Mouse (Mus musculus) kidney, embryonic 16.5 days (tissue): ENCODE results near the gene C3. TPM values are rescaled to one million over a fixed set of nuclear protein-coding genes. Genes with fewer than 3 reads are reported as not detected.

Experiments used
- ATAC-seq: fragments of 200-750 bp; cut with Nextera tagmentation; 2 replicates; pipeline ENCODE4 v1.8.0; 2017; ENCODE audit warnings: moderate TSS enrichment; ENCODE audit not compliant: low FRiP score, low TSS enrichment
- H3K27ac ChIP-seq: fragments of 300-500 bp; sonication (generic); 2 replicates; pipeline ENCODE4 v1.5.1; 2014; ENCODE audit warnings: low read length
- H3K27me3 ChIP-seq: fragments of 300-500 bp; sonication (generic); 2 replicates; pipeline ENCODE4 v1.6.1; 2014; ENCODE audit warnings: low read length, control low read depth, mixed read lengths; ENCODE audit not compliant: insufficient read depth
- H3K36me3 ChIP-seq: fragments of 300-500 bp; sonication (generic); 2 replicates; pipeline ENCODE4 v1.6.1; 2014; ENCODE audit warnings: low read length, control low read depth, mixed read lengths; ENCODE audit not compliant: insufficient read depth
- H3K4me1 ChIP-seq: fragments of 300-500 bp; sonication (generic); 2 replicates; pipeline ENCODE4 v1.6.1; 2014; ENCODE audit warnings: low read length, control low read depth, mixed read lengths; ENCODE audit not compliant: insufficient read depth
- H3K4me2 ChIP-seq: fragments of 300-500 bp; sonication (generic); replicated peaks from 2 replicates; pipeline ENCODE4 v1.6.1; 2014; ENCODE audit warnings: low read depth, low read length
- H3K4me3 ChIP-seq: fragments of 300-500 bp; sonication (generic); 2 replicates; pipeline ENCODE4 v1.5.1; 2014; ENCODE audit warnings: mild to moderate bottlenecking, low read length
- H3K9ac ChIP-seq: fragments of 300-500 bp; sonication (generic); replicated peaks from 2 replicates; pipeline ENCODE4 v1.6.1; 2014; ENCODE audit warnings: low read length
- H3K9me3 ChIP-seq: fragments of 300-500 bp; sonication (generic); 2 replicates; pipeline ENCODE4 v1.6.1; 2016; ENCODE audit warnings: low read length, control low read depth
- WGBS: fragments of 180-500 bp; shearing (Covaris S2); extraction: QIAGEN DNeasy Blood & Tissue Kit; methylation state at CpG from one replicate; pipeline ENCODE4 v1.1.7; 2014; 5-methylcytosine and 5-hydroxymethylcytosine counted together
- polyA plus RNA-seq: library from polyadenylated mRNA; unstranded; fragments of >200 nt; fragmentation: Nextera tagmentation; extraction: Ambion mirVana; gene quantifications from 2 replicates; pipeline ENCODE4 v1.2.1, GENCODE M21; 2015

Gene C3
- polyA plus RNA-seq, 1 experiment from 2014 or later: 2.4 TPM

DNA sequence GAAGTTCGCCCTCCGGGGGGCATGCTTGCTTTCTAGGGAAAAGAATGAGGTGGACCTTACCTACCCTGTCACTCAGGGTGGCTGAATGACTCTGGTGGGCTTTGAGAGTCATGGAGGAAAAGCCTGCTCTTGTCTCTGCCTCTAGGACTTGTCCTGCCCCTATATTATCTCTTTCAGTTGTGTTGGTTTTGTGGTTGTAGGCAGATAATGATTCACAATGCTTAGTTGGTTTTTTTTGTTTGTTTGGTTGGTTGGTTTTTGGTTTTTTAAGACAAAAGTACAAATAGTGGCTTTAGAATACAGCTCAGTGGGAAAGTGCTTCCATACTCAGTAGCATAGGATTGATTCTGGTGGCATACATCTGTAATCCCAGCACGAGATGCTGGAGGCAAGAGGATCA, 937 bp upstream of the C3 start:
- Histone ChIP-seq H3K27me3 (peaks cover 6% of the 10 kb centered on the region; the same call in 1 of the 2 replicates), H3K36me3 (no peaks in the 10 kb centered on the region), H3K9ac (no peak overlapping the region), H3K4me2 (no peak overlapping the region), H3K9me3 (no peaks in the 10 kb centered on the region), H3K4me3 (no peak overlapping the region), H3K4me1 (0 out of 2 replicates have a peak, but pooled peaks cover 5% of the 10 kb centered on the region), H3K27ac (no peak overlapping the region)
- WGBS: 82% methylated on average over 3 of the region's 3 CpGs
- ATAC-seq: no peak

GRCm38 (mm10) chr17:57227468-57227867, 468 bp downstream of the C3 start:
- Histone ChIP-seq H3K27ac (no peak overlapping the region), H3K9me3 (no peaks in the 10 kb centered on the region), H3K27me3 (peaks cover 6% of the 10 kb centered on the region; the same call in 1 of the 2 replicates), H3K4me3 (no peak overlapping the region), H3K4me2 (no peak overlapping the region), H3K36me3 (no peaks in the 10 kb centered on the region), H3K9ac (no peak overlapping the region), H3K4me1 (0 out of 2 replicates have a peak, but pooled peaks cover 5% of the 10 kb centered on the region)
- WGBS: 93% methylated on average over 2 of the region's 2 CpGs
- no peak for ATAC-seq

GRCm38 (mm10) chr17:57223313-57223712, 4.6 kb downstream of the C3 start:
- no peak overlapping the region for H3K27ac ChIP-seq
- no peak overlapping the region for H3K4me3 ChIP-seq
- no peak overlapping the region for H3K9ac ChIP-seq
- no peaks in the 10 kb centered on the region for H3K4me1 ChIP-seq
- H3K36me3 ChIP-seq: no peaks in the 10 kb centered on the region
- peaks cover 6% of the 10 kb centered on the region; the same call in 1 of the 2 replicates for H3K27me3 ChIP-seq
- WGBS: 47% methylated on average over 9 of the region's 9 CpGs
- H3K9me3 ChIP-seq: no peaks in the 10 kb centered on the region
- no peak for ATAC-seq
- no peak overlapping the region for H3K4me2 ChIP-seq

GRCm38 (mm10) chr17:57221911-57222310, 6.0 kb downstream of the C3 start:
- H3K27ac ChIP-seq: no peak overlapping the region
- H3K9ac ChIP-seq: no peak overlapping the region
- peaks cover 6% of the 10 kb centered on the region; the same call in 1 of the 2 replicates for H3K27me3 ChIP-seq
- no peaks in the 10 kb centered on the region for H3K9me3 ChIP-seq
- H3K4me2 ChIP-seq: no peak overlapping the region
- no peaks in the 10 kb centered on the region for H3K36me3 ChIP-seq
- H3K4me1 ChIP-seq: no peaks in the 10 kb centered on the region
- H3K4me3 ChIP-seq: no peak overlapping the region
- 59% methylated on average over 4 of the region's 4 CpGs for WGBS
- no peak for ATAC-seq

DNA sequence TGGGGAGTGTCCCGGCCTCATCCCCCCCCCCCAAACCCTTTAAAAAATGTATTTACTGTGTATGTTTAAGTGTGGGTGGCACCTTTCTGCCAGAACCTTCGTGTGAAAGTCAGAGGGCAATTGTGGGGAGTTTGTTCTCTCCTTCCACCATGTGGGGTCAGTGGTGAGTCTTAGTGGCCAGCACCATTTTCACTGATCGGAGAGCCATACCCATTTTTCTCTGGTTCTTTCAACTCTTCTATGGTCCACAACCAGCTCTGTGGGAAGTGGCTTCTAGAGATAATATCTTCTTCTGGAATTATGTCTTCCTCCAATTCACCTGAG, 8.1 kb downstream of the C3 start:
- H3K27ac ChIP-seq: no peak overlapping the region
- no peak; the same call in 1 of the 2 replicates for ATAC-seq
- WGBS: 14% methylated on average over 3 of the region's 3 CpGs

DNA sequence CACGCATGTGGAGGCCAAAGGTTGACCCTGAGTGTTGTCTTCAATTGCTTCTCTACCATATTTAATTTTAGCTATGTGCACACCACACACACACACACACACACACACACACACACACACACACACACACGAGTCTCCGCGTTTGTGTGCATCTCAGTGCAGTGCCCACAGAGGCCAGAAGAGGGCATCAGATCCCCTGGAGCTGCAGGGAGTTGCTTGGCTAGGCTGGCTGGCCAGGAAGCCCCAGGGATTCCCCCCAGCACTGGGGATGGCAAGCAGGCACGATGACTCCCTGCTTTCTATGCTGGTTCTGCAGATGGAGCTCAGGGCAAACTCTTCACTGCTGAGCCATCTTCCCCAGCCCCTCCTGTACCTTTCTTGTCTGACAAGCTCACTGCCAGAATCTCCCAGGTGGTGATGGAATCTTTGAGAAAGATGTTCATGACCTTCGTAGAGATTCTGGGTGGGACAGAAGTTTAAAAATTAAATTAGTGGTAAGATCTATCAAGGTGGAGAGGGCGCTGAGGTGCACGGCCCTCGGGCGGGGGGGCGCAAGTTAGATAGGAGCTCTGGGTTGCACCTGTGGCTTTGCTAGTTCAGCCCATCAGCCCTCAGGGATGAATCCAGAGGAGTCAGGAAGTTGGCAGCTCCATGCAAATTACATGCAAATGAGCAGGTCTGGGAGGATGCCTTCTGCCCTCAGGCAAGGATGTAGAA, 8.6 kb downstream of the C3 start:
- Histone ChIP-seq H3K9me3 (no peaks in the 10 kb centered on the region), H3K4me3 (no peak overlapping the region), H3K9ac (no peak overlapping the region), H3K27ac (no peak overlapping the region), H3K4me2 (no peak overlapping the region), H3K4me1 (no peaks in the 10 kb centered on the region), H3K36me3 (no peaks in the 10 kb centered on the region), H3K27me3 (no peaks in the 10 kb centered on the region)
- 27% methylated on average over 11 of the region's 11 CpGs for WGBS
- peak; percentile 31; the same call in 1 of the 2 replicates for ATAC-seq

More for the DNA sequence above, 8.1 kb downstream of the C3 start:
- H3K27me3 ChIP-seq: peaks cover under 1% of the 10 kb centered on the region; the same call in 1 of the 2 replicates
- no peaks in the 10 kb centered on the region for H3K4me1 ChIP-seq
- no peak overlapping the region for H3K4me2 ChIP-seq
- no peaks in the 10 kb centered on the region for H3K9me3 ChIP-seq
- no peaks in the 10 kb centered on the region for H3K36me3 ChIP-seq
- no peak overlapping the region for H3K4me3 ChIP-seq
- no peak overlapping the region for H3K9ac ChIP-seq

DNA sequence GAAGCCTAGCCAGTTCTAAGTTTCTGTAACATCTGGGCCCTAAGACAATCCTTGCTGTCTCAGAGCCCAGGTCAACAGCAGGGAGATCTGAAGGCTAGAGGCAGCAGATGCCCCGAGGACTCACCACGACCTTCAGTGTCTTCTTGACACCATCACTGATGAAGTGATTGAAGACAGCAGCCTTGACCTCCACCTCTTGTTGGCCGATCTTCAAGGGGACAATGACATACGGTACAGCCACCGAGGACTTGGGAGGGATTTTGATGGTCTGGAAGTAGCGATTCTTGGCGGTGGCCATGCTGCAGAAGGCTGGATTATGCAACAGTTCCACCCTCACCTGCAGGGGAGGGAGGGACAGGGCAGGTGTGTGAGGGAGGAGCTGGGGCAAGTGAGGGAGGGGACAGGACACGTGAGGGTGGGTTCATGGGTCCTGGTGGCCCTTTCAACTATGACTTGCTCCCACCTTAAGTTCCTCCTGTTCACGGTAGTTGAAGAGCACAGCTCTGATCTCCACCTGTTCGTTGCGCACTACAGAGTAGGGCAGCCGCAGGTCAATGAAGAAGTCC, 9.5 kb downstream of the C3 start:
- H3K9me3 ChIP-seq: no peaks in the 10 kb centered on the region
- ATAC-seq: no peak
- no peaks in the 10 kb centered on the region for H3K36me3 ChIP-seq
- no peaks in the 10 kb centered on the region for H3K4me1 ChIP-seq
- WGBS: 67% methylated on average over 12 of the region's 12 CpGs
- no peaks in the 10 kb centered on the region for H3K27me3 ChIP-seq
- H3K9ac ChIP-seq: no peak overlapping the region
- no peak overlapping the region for H3K4me2 ChIP-seq
- H3K27ac ChIP-seq: no peak overlapping the region
- H3K4me3 ChIP-seq: no peak overlapping the region

- no peak overlapping the region for H3K4me2 ChIP-seq
- no peaks in the 10 kb centered on the region for H3K36me3 ChIP-seq
- no peaks in the 10 kb centered on the region for H3K4me1 ChIP-seq
- H3K9ac ChIP-seq: no peak overlapping the region
- no peak overlapping the region for H3K4me3 ChIP-seq
- 45% methylated on average over 13 of the region's 13 CpGs for WGBS
- no peaks in the 10 kb centered on the region for H3K9me3 ChIP-seq
- no peak overlapping the region for H3K27ac ChIP-seq
- ATAC-seq: 0 out of 2 replicates have a peak, but pooled peaks have one; percentile 24
- no peaks in the 10 kb centered on the region for H3K27me3 ChIP-seq
Measured at GRCm38 (mm10) chr17:57214676-57215387, 13.1 kb downstream of the C3 start.

DNA sequence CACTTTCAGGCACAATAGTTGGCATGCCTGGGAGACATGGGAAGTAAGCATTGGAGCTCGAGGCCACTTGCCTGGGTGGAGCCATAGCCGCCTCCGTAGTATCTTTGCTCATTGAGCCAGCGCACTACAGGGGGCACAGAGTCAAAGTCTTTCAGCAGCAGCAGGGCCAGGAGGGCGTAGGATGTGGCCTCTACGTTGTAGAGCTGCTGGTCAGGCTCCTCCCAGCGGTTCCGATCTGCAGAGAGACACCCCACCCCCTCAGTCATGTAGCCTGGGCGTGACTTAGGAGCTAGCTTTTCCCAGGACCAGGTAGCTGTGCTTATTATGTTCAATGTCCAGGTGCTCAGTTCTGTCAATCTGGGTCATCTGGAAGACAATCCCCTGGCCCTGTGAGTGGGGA, 16.4 kb downstream of the C3 start:
- no peaks in the 10 kb centered on the region for H3K27me3 ChIP-seq
- no peak for ATAC-seq
- H3K4me3 ChIP-seq: no peak overlapping the region
- 67% methylated on average over 9 of the region's 9 CpGs for WGBS
- H3K4me2 ChIP-seq: no peak overlapping the region
- no peaks in the 10 kb centered on the region for H3K9me3 ChIP-seq
- H3K4me1 ChIP-seq: no peaks in the 10 kb centered on the region
- no peak overlapping the region for H3K9ac ChIP-seq
- no peaks in the 10 kb centered on the region for H3K36me3 ChIP-seq
- no peak overlapping the region for H3K27ac ChIP-seq

DNA sequence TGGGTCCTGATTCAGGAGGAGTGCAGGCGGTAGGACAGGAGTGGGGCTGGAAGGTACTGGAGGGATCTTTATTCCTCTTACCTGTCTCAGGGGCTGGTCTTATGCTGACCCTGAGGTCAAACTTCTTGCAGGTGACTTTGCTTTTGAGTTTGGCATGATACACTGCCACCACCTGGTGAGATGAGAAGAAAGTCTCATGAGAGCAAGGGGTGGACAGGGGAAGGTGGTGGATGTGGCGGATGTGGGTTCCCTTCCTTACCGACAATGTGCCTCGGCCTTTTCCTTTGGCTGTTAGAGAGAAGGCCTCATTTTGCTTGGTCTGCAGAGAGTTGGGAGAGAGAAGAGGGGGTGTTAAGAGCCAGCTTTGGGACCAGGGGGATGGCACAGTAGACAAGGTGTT, 18.6 kb downstream of the C3 start:
- 80% methylated on average over 4 of the region's 4 CpGs for WGBS
- no peak for ATAC-seq
- H3K4me2 ChIP-seq: no peak overlapping the region
- H3K36me3 ChIP-seq: no peaks in the 10 kb centered on the region
- H3K27me3 ChIP-seq: no peaks in the 10 kb centered on the region
- H3K9ac ChIP-seq: no peak overlapping the region
- no peaks in the 10 kb centered on the region for H3K4me1 ChIP-seq
- no peak overlapping the region for H3K27ac ChIP-seq
- no peaks in the 10 kb centered on the region for H3K9me3 ChIP-seq
- no peak overlapping the region for H3K4me3 ChIP-seq
